Mouse (Mus musculus): ENCODE measurements around the gene Gsta1. TPM values are rescaled to one million over a fixed set of nuclear protein-coding genes. Genes with fewer than 3 reads are reported as not detected.
"Not testable (repeated sequence)": the region's sequence is repeated elsewhere in the genome, so short reads cannot be mapped to it uniquely, and the experiment has no call there.

Gsta1 gene
- polyA plus RNA-seq (2012; fragmentation: generic; extraction: Trizol) = 5.2 TPM
- long read RNA-seq, experiment 1, transcript Gsta1-201 (7 exons, 875 nt) = major isoform, 28 of 34 reads
- long read RNA-seq, experiment 1, partial matches to known transcripts = 4 of 34 reads
- long read RNA-seq, experiment 1, other reads (novel, unspliced or antisense) = 2 of 34 reads
- long read RNA-seq, experiment 2, transcript Gsta1-201 (7 exons, 875 nt) = major isoform, 6 of 6 reads
- long read RNA-seq, experiment 2, partial matches to known transcripts = 0 of 6 reads
- long read RNA-seq, experiment 2, other reads (novel, unspliced or antisense) = 0 of 6 reads

- not testable (repeated sequence) for H3K27me3 ChIP-seq (ENCODE audit: control insufficient read depth, insufficient read depth, insufficient read length); H3K79me2 ChIP-seq (ENCODE audit: control insufficient read depth, insufficient read depth); H3K36me3 ChIP-seq (ENCODE audit: control insufficient read depth, insufficient read depth)
These were observed at the start of gene Gsta1 for GRCm38 (mm10) chr9:78230461-78230860. Gsta1 (plus strand) TSS chr9:78230656.

GRCm38 (mm10) chr9:78182474-78182873 is 48.0 kb upstream of the Gsta1 start, which contains the start of gene Gsta4:
Gsta4 (plus strand) TSS chr9:78182774.
- not testable (repeated sequence) for H3ac ChIP-seq (ENCODE audit: control insufficient read depth, insufficient read length, low read depth); H3K36me3 ChIP-seq (ENCODE audit: control insufficient read depth, insufficient read depth); H3K79me3 ChIP-seq (ENCODE audit: low read depth); H3K27me3 ChIP-seq (ENCODE audit: control insufficient read depth, insufficient read depth, insufficient read length); H3K4me3 ChIP-seq (ENCODE audit: insufficient read depth, poor library complexity, severe bottlenecking); H3K79me2 ChIP-seq (ENCODE audit: control insufficient read depth, insufficient read depth)

More at GRCm38 (mm10) chr9:78230461-78230860, at the start of gene Gsta1:
- not testable (repeated sequence) for H3K4me3 ChIP-seq (ENCODE audit: insufficient read depth, poor library complexity, severe bottlenecking); H3K79me3 ChIP-seq (ENCODE audit: low read depth); H3ac ChIP-seq (ENCODE audit: control insufficient read depth, insufficient read length, low read depth)

DNA sequence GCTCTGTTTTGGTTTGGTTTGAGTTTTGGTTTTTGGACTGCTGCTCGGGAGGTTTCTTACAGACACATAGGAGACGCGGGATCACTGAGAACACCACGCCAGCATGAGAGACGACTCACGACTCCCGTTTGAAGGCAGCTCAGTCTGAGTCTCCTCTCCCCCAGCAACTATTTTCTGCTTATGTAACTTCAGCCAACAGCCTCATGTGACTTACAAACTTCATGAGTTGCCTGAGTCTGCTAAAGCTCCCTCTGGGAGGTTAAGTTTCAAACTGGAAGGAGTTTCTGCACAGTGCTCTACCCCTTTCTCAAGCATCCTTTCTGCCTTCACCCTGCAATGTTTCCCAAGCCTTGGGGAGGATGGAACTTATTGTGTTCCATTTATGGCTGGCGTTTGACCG is 44.8 kb upstream of the Gsta1 start:
- no peaks in the 10 kb centered on the region for H3K79me2 ChIP-seq (ENCODE audit: control insufficient read depth, insufficient read depth)
- TF ChIP-seq CEBPB (IDR thresholded peaks at IDR 0.05; ENCODE audit: low read depth) (no peak), CTCF (IDR thresholded peaks at IDR 0.05; ENCODE audit: control insufficient read depth, insufficient read depth, insufficient read length) (no peak), MYOG (IDR thresholded peaks at IDR 0.05; ENCODE audit: control insufficient read depth, extremely low read depth, insufficient read length) (no peak), MAX (IDR thresholded peaks at IDR 0.05) (no peak), MYOD1 (IDR thresholded peaks at IDR 0.05; ENCODE audit: control insufficient read depth, insufficient read length, low read depth) (no peak), FOSL1 (IDR thresholded peaks at IDR 0.05; ENCODE audit: insufficient read depth, low read length, poor library complexity, severe bottlenecking) (no peak), USF1 (IDR thresholded peaks at IDR 0.05; ENCODE audit: low read depth) (no peak)
- no peaks in the 10 kb centered on the region for H3K27me3 ChIP-seq (ENCODE audit: control insufficient read depth, insufficient read depth, insufficient read length)
- no peak overlapping the region for H3ac ChIP-seq (ENCODE audit: control insufficient read depth, insufficient read length, low read depth)
- H3K4me3 ChIP-seq (ENCODE audit: insufficient read depth, poor library complexity, severe bottlenecking) = no peak overlapping the region
- no peaks in the 10 kb centered on the region for H3K79me3 ChIP-seq (ENCODE audit: low read depth)
- no peaks in the 10 kb centered on the region for H3K36me3 ChIP-seq (ENCODE audit: control insufficient read depth, insufficient read depth)

DNA sequence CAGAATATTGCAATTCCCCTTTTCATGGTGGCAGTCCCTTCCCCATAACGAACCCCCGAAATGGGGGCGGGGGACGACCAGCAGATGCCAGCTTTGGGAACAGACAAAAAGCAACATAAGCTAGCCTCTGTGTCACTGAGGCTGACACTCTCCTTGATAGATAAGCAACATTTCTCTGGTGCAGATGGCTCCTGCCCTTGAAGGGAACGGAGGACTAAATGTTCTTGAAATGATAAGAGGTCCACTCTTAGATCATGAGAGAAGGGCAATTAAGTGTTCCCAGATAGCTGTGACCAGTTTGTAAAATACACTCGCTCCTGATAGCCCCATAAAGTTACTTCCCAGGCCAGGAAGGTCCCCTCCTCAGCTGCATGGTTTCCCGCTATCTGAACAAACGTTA is 41.5 kb upstream of the Gsta1 start:
- Histone ChIP-seq H3K79me3 (ENCODE audit: low read depth) (no peaks in the 10 kb centered on the region), H3ac (ENCODE audit: control insufficient read depth, insufficient read length, low read depth) (no peak overlapping the region), H3K4me3 (ENCODE audit: insufficient read depth, poor library complexity, severe bottlenecking) (no peak overlapping the region), H3K27me3 (ENCODE audit: control insufficient read depth, insufficient read depth, insufficient read length) (no peaks in the 10 kb centered on the region), H3K79me2 (ENCODE audit: control insufficient read depth, insufficient read depth) (no peaks in the 10 kb centered on the region), H3K36me3 (ENCODE audit: control insufficient read depth, insufficient read depth) (no peaks in the 10 kb centered on the region)
- TF ChIP-seq FOSL1 (IDR thresholded peaks at IDR 0.05; ENCODE audit: insufficient read depth, low read length, poor library complexity, severe bottlenecking) = no peak
- no peak for TF ChIP-seq CEBPB (IDR thresholded peaks at IDR 0.05; ENCODE audit: low read depth)
- no peak for TF ChIP-seq MYOG (IDR thresholded peaks at IDR 0.05; ENCODE audit: control insufficient read depth, extremely low read depth, insufficient read length)
- TF ChIP-seq MAX (IDR thresholded peaks at IDR 0.05) = no peak
- TF ChIP-seq USF1 (IDR thresholded peaks at IDR 0.05; ENCODE audit: low read depth) = no peak
- no peak for TF ChIP-seq MYOD1 (IDR thresholded peaks at IDR 0.05; ENCODE audit: control insufficient read depth, insufficient read length, low read depth)
- TF ChIP-seq CTCF (IDR thresholded peaks at IDR 0.05; ENCODE audit: control insufficient read depth, insufficient read depth, insufficient read length) = no peak

- H3K36me3 ChIP-seq (ENCODE audit: control insufficient read depth, insufficient read depth) = no peaks in the 10 kb centered on the region
- peak; percentile 99 for TF ChIP-seq USF1 (IDR thresholded peaks at IDR 0.05; ENCODE audit: low read depth)
- TF ChIP-seq MYOG (IDR thresholded peaks at IDR 0.05; ENCODE audit: control insufficient read depth, extremely low read depth, insufficient read length) = no peak
- H3ac ChIP-seq (ENCODE audit: control insufficient read depth, insufficient read length, low read depth) = peak overlapping the region; percentile 27
- peak overlapping the region; percentile 27 for H3K4me3 ChIP-seq (ENCODE audit: insufficient read depth, poor library complexity, severe bottlenecking)
- peaks cover 17% of the 10 kb centered on the region for H3K79me2 ChIP-seq (ENCODE audit: control insufficient read depth, insufficient read depth)
- H3K79me3 ChIP-seq (ENCODE audit: low read depth) = peaks cover 4% of the 10 kb centered on the region
- H3K27me3 ChIP-seq (ENCODE audit: control insufficient read depth, insufficient read depth, insufficient read length) = no peaks in the 10 kb centered on the region
These were observed 39.5 kb upstream of the Gsta1 start for GRCm38 (mm10) chr9:78190651-78191634.

- Histone ChIP-seq H3K4me3 (ENCODE audit: insufficient read depth, poor library complexity, severe bottlenecking) (peak overlapping the region; percentile 27), H3ac (ENCODE audit: control insufficient read depth, insufficient read length, low read depth) (peak overlapping the region; percentile 38), H3K36me3 (ENCODE audit: control insufficient read depth, insufficient read depth) (no peaks in the 10 kb centered on the region), H3K79me2 (ENCODE audit: control insufficient read depth, insufficient read depth) (peaks cover 18% of the 10 kb centered on the region), H3K27me3 (ENCODE audit: control insufficient read depth, insufficient read depth, insufficient read length) (no peaks in the 10 kb centered on the region), H3K79me3 (ENCODE audit: low read depth) (peaks cover 4% of the 10 kb centered on the region)
- TF ChIP-seq FOSL1 (IDR thresholded peaks at IDR 0.05; ENCODE audit: insufficient read depth, low read length, poor library complexity, severe bottlenecking) (no peak), USF1 (IDR thresholded peaks at IDR 0.05; ENCODE audit: low read depth) (no peak), MYOG (IDR thresholded peaks at IDR 0.05; ENCODE audit: control insufficient read depth, extremely low read depth, insufficient read length) (no peak), CTCF (IDR thresholded peaks at IDR 0.05; ENCODE audit: control insufficient read depth, insufficient read depth, insufficient read length) (no peak), CEBPB (IDR thresholded peaks at IDR 0.05; ENCODE audit: low read depth) (no peak), MYOD1 (IDR thresholded peaks at IDR 0.05; ENCODE audit: control insufficient read depth, insufficient read length, low read depth) (no peak), MAX (IDR thresholded peaks at IDR 0.05) (no peak)
These were observed 38.7 kb upstream of the Gsta1 start for GRCm38 (mm10) chr9:78191736-78192135.

Data from C2C12 (cell line).